Mouse (Mus musculus): Measurements from ENCODE around the gene Ermard.
"Not testable (repeated sequence)": the region's sequence is repeated elsewhere in the genome, so short reads cannot be mapped to it uniquely, and the experiment has no call there.

The Ermard gene

DNA sequence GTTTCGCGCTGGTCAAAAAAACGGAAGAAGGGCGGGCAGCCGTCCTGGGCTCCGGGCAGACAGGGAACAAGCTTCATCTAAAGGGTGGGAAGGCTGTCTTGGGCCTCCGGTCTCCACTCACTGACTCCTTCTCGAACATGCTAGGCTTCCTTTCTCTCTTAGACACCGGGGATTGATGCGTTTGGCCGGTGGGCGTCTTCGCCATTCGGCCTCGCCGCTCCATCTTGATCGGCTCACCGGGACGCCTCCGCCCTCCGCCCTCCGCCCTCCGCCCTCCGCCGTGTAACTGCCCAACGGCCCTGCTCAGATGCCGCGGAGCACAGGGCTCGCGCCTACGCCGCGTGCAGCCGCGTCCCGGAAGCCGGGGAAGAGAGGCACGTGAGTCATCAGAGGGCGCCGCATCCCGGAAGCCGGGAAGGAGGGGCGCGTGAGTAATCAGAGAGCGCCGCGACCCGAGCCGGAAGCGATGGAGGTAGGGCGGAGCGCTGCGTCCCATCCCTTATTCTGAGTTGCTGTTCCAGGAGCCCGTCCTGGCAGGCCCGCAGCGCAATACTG, at the start of gene Ermard, which contains the start of the genes Tcte3 and Gm3448:
Ermard (plus strand) TSS at position 34 of the 555 bp plus-strand sequence.
Tcte3 (minus strand) TSS at position 314 of the 555 bp plus-strand sequence.
Gm3448 (minus strand) TSS at position 363 of the 555 bp plus-strand sequence.
- not testable (repeated sequence) for DNase-seq (ENCODE audit: low read depth)

- DNase-seq (ENCODE audit: low read depth): not testable (repeated sequence)
Measured at GRCm38 (mm10) chr17:14992522-14993138, 48.4 kb upstream of the Ermard start.

GRCm38 (mm10) chr17:14993139-14993832, 47.7 kb upstream of the Ermard start:
- DNase-seq (ENCODE audit: low read depth): not testable (repeated sequence)

GRCm38 (mm10) chr17:14994140-14994539, 46.9 kb upstream of the Ermard start:
- not testable (repeated sequence) for DNase-seq (ENCODE audit: low read depth)

GRCm38 (mm10) chr17:15000047-15000446, 41.0 kb upstream of the Ermard start:
- DNase-seq (ENCODE audit: low read depth): not testable (repeated sequence)

- not testable (repeated sequence) for DNase-seq (ENCODE audit: low read depth)
Measured at GRCm38 (mm10) chr17:15009088-15009487, 31.9 kb upstream of the Ermard start.

DNA sequence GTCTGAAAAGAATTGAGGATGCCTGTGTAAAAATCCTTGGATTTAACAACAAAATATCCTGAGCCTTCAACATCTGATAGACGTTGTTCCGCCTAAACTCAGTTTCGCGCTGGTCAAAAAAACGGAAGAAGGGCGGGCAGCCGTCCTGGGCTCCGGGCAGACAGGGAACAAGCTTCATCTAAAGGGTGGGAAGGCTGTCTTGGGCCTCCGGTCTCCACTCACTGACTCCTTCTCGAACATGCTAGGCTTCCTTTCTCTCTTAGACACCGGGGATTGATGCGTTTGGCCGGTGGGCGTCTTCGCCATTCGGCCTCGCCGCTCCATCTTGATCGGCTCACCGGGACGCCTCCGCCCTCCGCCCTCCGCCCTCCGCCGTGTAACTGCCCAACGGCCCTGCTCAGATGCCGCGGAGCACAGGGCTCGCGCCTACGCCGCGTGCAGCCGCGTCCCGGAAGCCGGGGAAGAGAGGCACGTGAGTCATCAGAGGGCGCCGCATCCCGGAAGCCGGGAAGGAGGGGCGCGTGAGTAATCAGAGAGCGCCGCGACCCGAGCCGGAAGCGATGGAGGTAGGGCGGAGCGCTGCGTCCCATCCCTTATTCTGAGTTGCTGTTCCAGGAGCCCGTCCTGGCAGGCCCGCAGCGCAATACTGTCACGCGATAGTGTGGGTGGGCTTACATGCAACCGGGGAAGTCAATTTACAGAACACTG, 31.1 kb upstream of the Ermard start, which contains the start of gene Gm3435:
Gm3435 (plus strand) TSS at position 471 of the 708 bp plus-strand sequence.
- DNase-seq (ENCODE audit: low read depth): not testable (repeated sequence)

GRCm38 (mm10) chr17:15021503-15022220, 19.3 kb upstream of the Ermard start:
- not testable (repeated sequence) for DNase-seq (ENCODE audit: low read depth)

GRCm38 (mm10) chr17:15023878-15024492, 17.0 kb upstream of the Ermard start:
- DNase-seq (ENCODE audit: low read depth): not testable (repeated sequence)

DNA sequence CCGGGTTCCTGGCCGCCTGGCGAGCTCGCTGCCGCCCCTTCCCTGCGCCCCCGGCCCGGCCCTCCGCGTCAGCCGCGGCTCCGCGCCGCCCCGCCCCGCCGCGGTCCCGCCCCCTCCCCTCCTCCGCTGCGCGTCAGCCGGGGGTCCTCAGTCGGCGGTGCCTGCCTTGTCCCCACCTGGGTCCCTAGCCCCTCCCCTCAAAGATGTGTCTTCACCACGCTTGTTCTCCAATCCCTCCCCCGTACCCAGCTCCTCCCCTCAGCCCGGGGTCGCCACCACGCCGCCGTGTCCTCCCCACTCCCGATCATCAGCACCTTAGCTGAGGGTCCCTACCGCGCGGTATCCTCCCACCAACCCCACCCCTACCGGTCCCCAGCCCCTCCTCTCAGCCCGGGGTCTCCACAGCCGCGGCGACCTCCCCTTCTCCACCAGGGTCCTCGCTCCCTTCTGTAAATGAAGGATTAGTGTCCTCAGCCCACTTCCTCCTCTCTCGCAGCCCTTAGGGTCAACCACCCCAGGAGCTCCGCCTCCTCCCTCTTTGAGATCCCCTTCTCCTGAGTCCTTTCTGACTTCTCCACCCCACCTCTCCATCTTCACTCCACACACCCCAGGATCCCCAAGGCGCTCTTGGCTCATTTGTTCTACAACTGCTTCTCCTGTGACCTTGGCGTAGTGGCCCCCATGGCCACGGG, 16.4 kb upstream of the Ermard start:
- DNase-seq (ENCODE audit: low read depth): not testable (repeated sequence)

- not testable (repeated sequence) for DNase-seq (ENCODE audit: low read depth)
Measured at GRCm38 (mm10) chr17:15025513-15025912, 15.5 kb upstream of the Ermard start.

GRCm38 (mm10) chr17:15031414-15031813, 9.6 kb upstream of the Ermard start:
- DNase-seq (ENCODE audit: low read depth): not testable (repeated sequence)

GRCm38 (mm10) chr17:15040455-15040854, 553 bp upstream of the Ermard start:
- not testable (repeated sequence) for DNase-seq (ENCODE audit: low read depth)

DNA sequence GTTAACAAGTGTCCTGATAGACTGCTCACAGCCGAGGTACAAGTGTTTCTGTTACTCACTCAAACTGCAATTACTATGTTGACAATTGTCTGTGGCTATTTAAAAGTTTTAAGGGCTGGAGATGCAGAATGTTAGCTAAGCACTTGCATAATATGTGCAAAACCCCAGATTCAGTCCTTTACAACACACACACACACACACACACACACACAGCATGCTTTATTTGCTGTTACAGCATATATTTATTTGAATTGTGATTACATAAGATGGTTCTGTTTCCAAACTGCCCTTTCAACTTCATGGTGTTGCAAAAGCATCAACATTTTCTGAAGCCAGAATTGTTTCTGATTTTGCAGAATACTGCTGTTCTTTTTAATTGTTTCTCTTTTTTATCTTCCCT, 9.3 kb downstream of the Ermard start:
- not testable (repeated sequence) for DNase-seq (ENCODE audit: low read depth)

DNA sequence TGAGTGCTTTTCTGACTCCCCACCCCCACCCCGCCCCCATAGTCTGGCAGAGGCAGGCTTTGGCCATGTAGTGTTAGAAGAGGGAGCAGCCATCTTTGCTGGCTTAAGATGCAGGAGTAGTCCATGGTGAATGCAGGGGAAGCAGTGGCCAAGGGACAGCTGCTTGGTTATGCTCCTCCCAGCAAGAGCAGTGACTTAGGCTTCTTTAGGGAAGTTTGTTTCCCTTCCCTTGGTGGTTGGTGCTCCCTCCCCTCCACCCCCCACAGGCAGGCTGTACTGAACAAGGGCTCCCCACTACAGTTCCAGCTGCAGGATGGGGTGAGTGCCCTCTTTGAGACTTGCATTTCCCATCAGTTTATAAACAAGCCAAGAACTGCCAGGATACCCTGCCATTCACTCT, 11.8 kb downstream of the Ermard start:
- DNase-seq (ENCODE audit: low read depth): not testable (repeated sequence)

DNA sequence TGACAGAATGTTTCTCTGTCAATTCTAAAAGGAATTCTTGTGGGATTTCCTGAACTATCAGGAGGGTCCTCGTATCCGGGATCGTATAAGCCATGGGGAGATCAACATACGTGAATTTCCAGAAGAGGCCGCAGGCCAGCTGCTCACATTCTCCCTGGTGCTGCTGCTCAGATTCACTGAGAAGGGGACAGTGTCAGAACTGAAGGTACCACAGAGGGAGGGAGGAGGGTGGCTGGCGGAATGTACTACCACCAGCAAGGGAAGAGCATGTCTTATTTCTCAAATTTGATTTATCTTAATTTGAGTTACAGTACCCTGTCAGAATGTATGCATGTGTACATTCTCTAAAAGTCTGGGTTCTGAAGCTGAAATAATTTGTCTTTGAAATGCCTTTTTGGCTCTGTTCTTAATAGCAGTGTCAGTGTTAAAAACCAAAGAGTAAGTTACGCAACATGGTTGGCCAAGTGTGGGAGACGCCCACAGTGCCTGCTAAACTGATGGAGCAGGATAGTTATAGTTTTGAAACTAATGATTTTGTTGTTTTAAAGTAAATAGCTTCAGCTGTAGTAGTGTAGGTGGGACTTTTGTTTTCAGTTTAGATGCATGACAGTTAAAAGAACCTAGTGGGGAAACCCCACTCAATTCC, 12.3 kb downstream of the Ermard start:
- DNase-seq (ENCODE audit: low read depth): not testable (repeated sequence)

DNA sequence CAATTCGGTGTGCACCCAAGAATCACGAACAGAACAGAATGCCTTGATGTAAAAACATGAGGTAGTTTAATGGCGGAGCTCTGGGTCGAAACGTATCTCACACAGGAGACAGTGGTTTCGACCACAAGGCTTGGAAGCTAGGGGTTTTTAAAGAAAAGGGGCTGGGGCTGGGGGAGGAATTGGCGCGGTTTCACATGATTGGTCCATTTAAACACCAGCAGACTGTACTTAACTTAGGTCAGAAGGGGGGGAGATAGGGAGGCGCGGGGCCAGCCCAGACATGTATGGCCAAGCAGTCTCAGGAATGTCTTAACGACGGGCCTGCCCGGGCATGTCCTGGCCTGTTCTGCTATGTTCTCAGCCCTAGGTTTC, 12.8 kb downstream of the Ermard start:
- not testable (repeated sequence) for DNase-seq (ENCODE audit: low read depth)

DNA sequence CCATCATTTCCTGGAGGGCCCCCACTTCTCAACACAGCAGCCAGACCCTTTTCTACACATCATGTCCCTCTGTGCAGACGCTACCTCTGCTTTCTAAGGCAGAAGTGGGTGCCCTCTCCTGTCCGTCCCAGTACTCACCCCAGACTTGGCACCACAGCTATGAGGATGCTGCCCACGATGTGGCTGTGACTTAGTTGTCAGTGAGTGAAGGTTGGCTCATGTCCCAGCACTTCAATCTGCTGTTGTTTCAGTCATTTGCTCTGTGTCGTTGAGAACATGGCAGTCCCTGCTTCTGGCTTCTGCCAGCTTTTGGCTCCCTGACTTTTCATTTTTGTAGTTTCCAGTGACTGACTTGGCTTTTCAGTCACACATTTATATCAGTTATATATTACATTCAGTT, 14.9 kb downstream of the Ermard start:
- DNase-seq (ENCODE audit: low read depth): no peak

DNA sequence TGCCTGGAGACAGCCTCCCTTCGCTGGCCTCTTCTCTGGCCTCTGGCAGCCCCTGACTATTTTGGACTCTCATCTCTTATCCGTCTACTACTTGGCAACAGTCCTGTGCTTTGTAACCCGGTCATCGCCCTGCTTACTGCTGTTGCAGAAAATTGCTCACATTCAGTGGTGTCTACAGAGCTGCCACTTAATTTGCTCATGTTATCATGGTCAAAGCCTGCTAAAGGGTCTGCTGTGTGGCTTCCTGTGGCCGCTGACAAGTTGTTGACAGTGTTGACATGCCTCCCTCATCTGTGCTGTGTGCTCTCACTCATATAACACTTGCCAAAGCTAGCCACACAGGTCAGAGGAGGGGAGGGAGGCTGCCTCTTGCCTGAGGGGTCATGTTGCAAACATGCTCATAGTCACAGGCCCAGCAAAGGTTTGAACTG, 17.2 kb downstream of the Ermard start:
- no peak for DNase-seq (ENCODE audit: low read depth)

DNA sequence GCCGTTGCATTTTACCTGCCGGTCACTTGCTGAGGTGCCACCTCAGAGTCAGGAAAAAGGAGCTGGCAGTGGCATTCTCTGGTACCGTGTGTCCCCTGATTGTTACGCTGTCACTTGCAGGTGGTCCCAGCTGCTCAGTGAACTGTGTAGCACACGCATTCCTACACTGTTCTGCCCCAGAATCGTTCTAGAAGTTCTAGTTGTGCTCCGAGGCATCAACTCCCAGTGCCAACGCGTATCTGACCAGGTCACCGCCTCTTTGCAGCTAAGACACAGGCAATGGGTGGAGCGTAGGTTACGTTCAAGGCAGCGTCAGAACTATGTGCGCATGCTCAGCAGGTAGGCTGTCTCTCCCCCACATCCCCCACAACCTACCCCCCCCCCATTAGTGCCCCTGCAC, 18.6 kb downstream of the Ermard start:
- no peak for DNase-seq (ENCODE audit: low read depth)
